8 mouse cellular contexts compared by ENCODE assay signal in genomic region chr10:23116786-23117410, GRCm38 (mm10).
DNase-seq lines count a peak whose midpoint lies in the region; ATAC-seq lines count a peak whose summit lies in the region.

No protein-coding gene starts in this region.

- DNase-seq in CD4-positive, CD25-positive, alpha-beta regulatory T cell, adult 2 months (ENCODE audit: low read depth, low spot score), result peak; percentile 42
- DNase-seq in cerebellum, adult 8-10 months, result peak; percentile 43
- peak; percentile 91 for DNase-seq in hindbrain, embryonic 14.5 days (ENCODE audit: low spot score)
- DNase-seq in left cerebral cortex, postnatal 14 days (ENCODE audit: low spot score in 2 of 2), result peak; percentile 75 to 88
- DNase-seq in midbrain, embryonic 10.5 days (ENCODE audit: low spot score), result peak; percentile 67
- peak; percentile 6 for DNase-seq in spleen, adult 12 weeks (ENCODE audit: low spot score)

- WGBS in hindbrain, embryonic 14.5 days, result 46% methylated on average over 10 of the region's 10 CpGs
- 51% methylated on average over 10 of the region's 10 CpGs for WGBS in midbrain, embryonic 10.5 days

- intact Hi-C loops in left cerebral cortex, postnatal 14 days (cut with DNase I), result loop anchor here (2.0 to 10.0 kb wide), 4 partner anchors 285 to 660 kb away; no protein-coding TSS in a partner anchor

- no peak overlapping the region for H3K4me3 ChIP-seq in hindbrain, embryonic 14.5 days (replicated peaks; ENCODE audit: low read length)
- no peak overlapping the region for H3K4me3 ChIP-seq in midbrain, embryonic 10.5 days

- H3K4me2 ChIP-seq in hindbrain, embryonic 14.5 days (replicated peaks), result no peak overlapping the region

- H3K9me3 ChIP-seq in hindbrain, embryonic 14.5 days (ENCODE audit: control insufficient read depth, low read length), result no peaks in the 10 kb centered on the region
- H3K9me3 ChIP-seq in midbrain, embryonic 10.5 days (replicated peaks), result no peaks in the 10 kb centered on the region

- no peaks in the 10 kb centered on the region for H3K4me1 ChIP-seq in hindbrain, embryonic 14.5 days (replicated peaks; ENCODE audit: control insufficient read depth, insufficient read depth, low read length)
- H3K4me1 ChIP-seq in midbrain, embryonic 10.5 days, result no peaks in the 10 kb centered on the region

- no peak for ATAC-seq in CD4-positive, CD25-positive, alpha-beta regulatory T cell, adult 4 months
- peak; percentile 95 for ATAC-seq in frontal cortex, adult (ENCODE audit: low TSS enrichment)
- ATAC-seq in hindbrain, embryonic 14.5 days (ENCODE audit: low FRiP score), result peak; percentile 83

- no peaks in the 10 kb centered on the region for H3K27me3 ChIP-seq in hindbrain, embryonic 14.5 days (ENCODE audit: control insufficient read depth, insufficient read depth, low read length)
- H3K27me3 ChIP-seq in midbrain, embryonic 10.5 days (ENCODE audit: low read depth, poor library complexity, severe bottlenecking), result no peaks in the 10 kb centered on the region

- H3K36me3 ChIP-seq in hindbrain, embryonic 14.5 days (replicated peaks; ENCODE audit: control insufficient read depth, insufficient read depth), result no peaks in the 10 kb centered on the region
- no peaks in the 10 kb centered on the region for H3K36me3 ChIP-seq in midbrain, embryonic 10.5 days

- H3K27ac ChIP-seq in hindbrain, embryonic 14.5 days, result no peak overlapping the region
- no peak overlapping the region for H3K27ac ChIP-seq in midbrain, embryonic 10.5 days (replicated peaks)

- no peak overlapping the region for H3K9ac ChIP-seq in hindbrain, embryonic 14.5 days

Comparison
In these comparisons a context has a peak if more than half of its experiments do, and no peak if none do; other contexts are left out.
1. DNase-seq: peak in every context shown above with its lines; median percentile 91 in hindbrain, embryonic 14.5 days; 82 in left cerebral cortex, postnatal 14 days; 67 in midbrain, embryonic 10.5 days; 43 in cerebellum, adult 8-10 months; 42 in CD4-positive, CD25-positive, alpha-beta regulatory T cell, adult 2 months; 6 in spleen, adult 12 weeks.